Mouse (Mus musculus) embryonic fibroblast, embryonic 13.5 days (primary cell): ENCODE data around the gene Gse1. TPM values are rescaled to one million over a fixed set of nuclear protein-coding genes. Genes with fewer than 3 reads are reported as not detected.
A peak's percentile ranks its signal among the peaks of the same experiment; 100 is the strongest.

Experiments
- H3K27ac ChIP-seq: 2 replicates; pipeline ENCODE4 v1.5.1; 2012; ENCODE audit warnings: low read length, control low read depth, inconsistent platforms; ENCODE audit not compliant: insufficient read depth
- H3K4me1 ChIP-seq: 2 replicates; pipeline ENCODE4 v1.6.1; 2011; ENCODE audit warnings: low read length; ENCODE audit not compliant: control insufficient read depth, insufficient read depth
- H3K4me3 ChIP-seq: 2 replicates; pipeline ENCODE4 v1.5.1; 2011; ENCODE audit warnings: mild to moderate bottlenecking, control low read depth, low read length; ENCODE audit not compliant: insufficient read depth
- CTCF ChIP-seq: IDR thresholded peaks from 2 replicates; pipeline ENCODE4 v1.5.1; 2011; ENCODE audit warnings: mild to moderate bottlenecking, control low read depth, low read length, moderate library complexity, borderline replicate concordance; ENCODE audit not compliant: insufficient read depth
- POLR2A ChIP-seq: IDR thresholded peaks from 2 replicates; pipeline ENCODE4 v1.6.1; 2011; ENCODE audit warnings: low read depth, mild to moderate bottlenecking, control low read depth, low read length, moderate library complexity
- polyA plus RNA-seq: library from polyadenylated mRNA; stranded (reverse); fragments of >200 nt; gene quantifications from 2 replicates; pipeline ENCODE4 v1.2.4, GENCODE M21; 2011; ENCODE audit warnings: low read depth; ENCODE audit not compliant: missing spikeins, insufficient read length

Gene Gse1
- polyA plus RNA-seq, 1 experiment = 13.4 TPM

GRCm38 (mm10) chr8:120232913-120233312 is 4.7 kb downstream of the Gse1 start:
- H3K4me1 ChIP-seq = peaks cover 2% of the 10 kb centered on the region

GRCm38 (mm10) chr8:120234457-120234856 is 6.2 kb downstream of the Gse1 start:
- no peak for TF ChIP-seq CTCF
- TF ChIP-seq POLR2A = no peak
- peaks cover 2% of the 10 kb centered on the region for H3K4me1 ChIP-seq
- no peak overlapping the region for H3K27ac ChIP-seq
- no peak overlapping the region for H3K4me3 ChIP-seq

More at GRCm38 (mm10) chr8:120232913-120233312, 4.7 kb downstream of the Gse1 start:
- Histone ChIP-seq H3K27ac (no peak overlapping the region), H3K4me3 (peak overlapping the region; percentile 7; the same call in 1 of the 2 replicates)
- TF ChIP-seq CTCF = no peak
- no peak for TF ChIP-seq POLR2A

- H3K4me3 ChIP-seq = no peak overlapping the region
- no peak overlapping the region for H3K27ac ChIP-seq
- peaks cover 2% of the 10 kb centered on the region for H3K4me1 ChIP-seq
- no peak for TF ChIP-seq POLR2A
- no peak for TF ChIP-seq CTCF
These were observed 6.6 kb downstream of the Gse1 start for GRCm38 (mm10) chr8:120234866-120235265.

- no peaks in the 10 kb centered on the region for H3K4me1 ChIP-seq
- H3K27ac ChIP-seq = no peak overlapping the region
- no peak overlapping the region for H3K4me3 ChIP-seq
- TF ChIP-seq POLR2A = no peak
- TF ChIP-seq CTCF = no peak
These were observed 15.0 kb downstream of the Gse1 start for GRCm38 (mm10) chr8:120243222-120243621.

GRCm38 (mm10) chr8:120243916-120244451 is 15.7 kb downstream of the Gse1 start:
- Histone ChIP-seq H3K4me1 (no peaks in the 10 kb centered on the region), H3K27ac (no peak overlapping the region), H3K4me3 (no peak overlapping the region)
- TF ChIP-seq CTCF (no peak), POLR2A (no peak)

- H3K4me3 ChIP-seq = no peak overlapping the region
- H3K4me1 ChIP-seq = no peaks in the 10 kb centered on the region
- TF ChIP-seq POLR2A (no peak), CTCF (0 out of 2 replicates have a peak, but pooled peaks have one; percentile 25)
- no peak overlapping the region for H3K27ac ChIP-seq
These were observed 16.3 kb downstream of the Gse1 start for GRCm38 (mm10) chr8:120244553-120244952.

GRCm38 (mm10) chr8:120247618-120248017 is 19.4 kb downstream of the Gse1 start:
- no peak overlapping the region for H3K27ac ChIP-seq
- H3K4me1 ChIP-seq = no peaks in the 10 kb centered on the region
- no peak overlapping the region for H3K4me3 ChIP-seq
- TF ChIP-seq POLR2A = no peak
- TF ChIP-seq CTCF = peak; percentile 32; the same call in 1 of the 2 replicates

GRCm38 (mm10) chr8:120248031-120248430 is 19.8 kb downstream of the Gse1 start:
- Histone ChIP-seq H3K4me3 (no peak overlapping the region), H3K27ac (no peak overlapping the region), H3K4me1 (no peaks in the 10 kb centered on the region)
- TF ChIP-seq CTCF (no peak), POLR2A (no peak)

GRCm38 (mm10) chr8:120248451-120248850 is 20.2 kb downstream of the Gse1 start:
- no peaks in the 10 kb centered on the region for H3K4me1 ChIP-seq
- no peak overlapping the region for H3K27ac ChIP-seq
- H3K4me3 ChIP-seq = no peak overlapping the region
- TF ChIP-seq POLR2A = no peak
- no peak for TF ChIP-seq CTCF

GRCm38 (mm10) chr8:120249800-120250336 is 21.6 kb downstream of the Gse1 start:
- H3K4me3 ChIP-seq = no peak overlapping the region
- H3K4me1 ChIP-seq = no peaks in the 10 kb centered on the region
- no peak overlapping the region for H3K27ac ChIP-seq
- TF ChIP-seq POLR2A = no peak
- no peak for TF ChIP-seq CTCF

- Histone ChIP-seq H3K4me1 (no peaks in the 10 kb centered on the region), H3K4me3 (no peak overlapping the region), H3K27ac (no peak overlapping the region)
- TF ChIP-seq POLR2A (no peak), CTCF (no peak)
These were observed 22.6 kb downstream of the Gse1 start for GRCm38 (mm10) chr8:120250750-120251410.
